Mouse (Mus musculus) megakaryocyte, adult 5-6 weeks (primary cell): ENCODE results near the gene Gdf2. TPM values are rescaled to one million over a fixed set of nuclear protein-coding genes. Genes with fewer than 3 reads are reported as not detected.

Source experiments
- ATAC-seq: 2 replicates; pipeline ENCODE4 v1.8.0; 2016; ENCODE audit warnings: mild to moderate bottlenecking, inconsistent platforms; ENCODE audit not compliant: poor library complexity, severe bottlenecking
- total RNA-seq, 2 experiments: library from RNA; stranded (forward) in 1 of 2; stranded (reverse) in 1 of 2; fragments of 153-499, 151-499 nt in 1 of 2; fragments of 221-1000, 200-1000 nt in 1 of 2; gene quantifications; 2 replicates each; pipeline versions ENCODE4 v1.2.3 to v1.2.4; 2015 to 2017

Gene Gdf2
- total RNA-seq (2015) (not detected in 2 replicates), total RNA-seq (2017) (not detected in 2 replicates)

DNA sequence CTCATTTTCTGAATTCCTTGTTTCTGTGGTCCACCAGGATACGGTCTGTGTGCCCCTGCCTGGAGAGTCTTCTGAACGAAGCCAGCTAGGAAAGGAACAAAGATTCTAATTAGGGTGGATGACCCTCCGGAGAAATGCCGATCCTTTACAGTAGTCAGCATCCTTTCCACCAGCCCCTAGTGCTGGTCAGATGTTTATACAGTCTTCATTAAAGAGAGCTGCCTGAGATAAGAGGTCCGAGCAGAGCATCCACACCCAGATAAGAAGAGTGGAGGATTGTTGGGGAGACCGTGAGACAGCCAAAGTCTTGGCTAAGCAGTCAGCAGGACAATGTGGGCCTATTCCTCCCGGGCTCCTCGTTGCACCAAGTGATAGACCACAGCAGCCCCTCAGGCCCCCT is at the start of gene Gdf2:
Gene Gdf2, plus strand, starts transcription at position 301 of the 400 bp plus-strand sequence.
- ATAC-seq = no peak

DNA sequence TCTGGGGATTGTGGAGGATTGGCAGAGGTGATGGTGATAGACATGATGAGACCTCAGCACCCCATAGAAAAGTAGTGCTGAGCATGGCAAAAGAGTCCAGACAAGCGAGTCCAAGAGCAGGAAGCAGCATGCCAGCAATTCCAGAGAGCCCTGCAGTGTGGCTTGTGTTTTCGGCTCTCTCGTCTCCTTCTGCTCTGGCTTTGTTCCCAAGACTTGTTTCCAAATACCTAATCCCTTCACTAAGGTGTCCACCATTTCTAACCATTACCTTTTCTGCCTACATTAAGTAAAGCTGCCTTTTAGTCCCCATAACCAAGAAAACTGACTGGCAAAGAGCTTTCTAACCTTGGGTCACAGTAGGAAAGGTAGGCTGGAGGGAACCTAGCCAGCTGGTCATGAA is 49.3 kb upstream of the Gdf2 start:
- no peak for ATAC-seq

DNA sequence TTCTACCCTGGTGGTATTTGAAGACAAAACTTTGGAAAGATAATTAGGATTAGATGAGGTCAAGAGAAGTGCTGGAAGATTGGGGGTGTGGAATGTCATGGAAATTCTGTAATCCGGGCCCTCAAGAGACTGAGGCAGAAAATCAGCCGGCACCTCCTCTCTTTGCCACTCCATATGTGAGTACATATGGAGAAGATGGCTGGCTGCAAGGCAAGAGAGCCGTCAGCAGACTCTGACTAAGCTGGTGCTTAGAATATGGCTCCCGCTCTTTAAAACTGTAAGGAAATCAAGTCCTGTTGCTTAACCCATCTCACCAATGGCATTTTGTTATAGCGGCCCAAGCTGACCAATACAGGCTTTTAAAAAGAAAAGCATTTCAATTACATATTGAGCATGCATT is 45.1 kb upstream of the Gdf2 start:
- ATAC-seq = no peak

DNA sequence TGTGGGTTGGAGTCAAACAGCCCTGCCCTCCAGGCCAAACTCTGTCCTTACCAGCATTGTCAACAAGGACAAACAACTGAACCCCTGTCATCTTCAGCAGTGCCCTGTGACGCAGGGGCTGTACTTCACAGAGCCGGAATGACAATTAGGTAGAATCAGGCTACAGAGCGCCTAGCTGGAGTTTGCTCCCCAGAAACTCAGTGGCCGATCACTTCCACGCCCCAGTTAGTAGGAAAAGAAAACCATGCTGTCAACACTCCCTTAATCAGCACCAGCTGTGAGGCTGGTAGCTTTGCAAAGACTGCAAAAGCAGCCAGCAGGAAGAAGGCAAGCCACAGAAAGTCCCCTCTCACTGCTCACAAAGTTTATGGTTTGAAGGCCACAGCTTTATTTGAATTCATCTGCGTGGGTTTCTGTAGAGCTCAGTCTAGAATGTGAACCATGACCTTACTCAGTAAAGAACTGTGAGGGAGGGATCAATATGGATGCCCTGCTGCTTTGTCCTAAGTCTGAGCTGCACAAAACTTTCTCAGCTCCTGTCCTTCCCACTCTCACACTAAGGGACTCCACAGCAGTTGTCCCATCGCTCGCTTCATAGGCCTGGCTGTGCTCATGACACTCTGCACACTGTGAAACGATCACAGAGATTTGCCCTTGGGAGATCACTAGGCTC is 44.1 kb upstream of the Gdf2 start:
- no peak for ATAC-seq

DNA sequence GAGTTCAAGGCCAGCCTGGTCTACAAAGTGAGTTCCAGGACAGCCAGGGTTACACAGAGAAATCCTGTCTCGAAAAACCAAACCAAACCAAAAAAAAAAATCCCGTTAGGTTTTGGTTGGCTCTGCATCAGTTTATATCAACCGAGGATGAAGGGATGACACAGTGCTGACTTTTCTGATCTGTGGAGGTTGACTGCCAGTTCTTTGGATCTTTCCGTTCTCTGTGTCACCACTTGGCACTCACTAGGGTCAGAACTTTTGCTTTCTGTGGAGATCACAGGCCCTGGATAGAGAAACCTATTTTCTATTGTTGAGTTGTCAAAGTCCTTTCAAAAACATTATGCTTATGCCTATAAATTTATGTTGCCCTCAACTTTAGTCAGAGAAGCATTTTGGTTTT is 38.1 kb upstream of the Gdf2 start:
- ATAC-seq = no peak

DNA sequence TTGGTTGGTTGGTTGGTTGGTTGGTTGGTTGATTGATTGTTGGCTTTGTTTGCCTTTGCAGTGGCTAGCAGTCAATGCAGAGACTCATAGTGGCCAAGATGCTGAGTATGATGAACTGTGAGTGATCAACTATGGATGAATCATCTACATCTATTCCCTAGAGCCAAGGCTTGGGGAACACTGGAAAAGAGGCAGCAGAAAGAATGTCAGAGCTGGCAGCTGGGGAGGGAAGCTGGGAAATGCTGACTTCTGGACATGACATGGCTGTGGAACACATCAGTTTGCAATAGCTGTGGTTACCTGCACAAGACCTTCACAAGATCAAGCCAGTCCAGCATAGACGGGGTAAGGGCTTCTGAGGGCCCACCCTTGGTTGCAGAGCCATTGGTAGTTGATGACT is 37.6 kb upstream of the Gdf2 start:
- no peak for ATAC-seq

DNA sequence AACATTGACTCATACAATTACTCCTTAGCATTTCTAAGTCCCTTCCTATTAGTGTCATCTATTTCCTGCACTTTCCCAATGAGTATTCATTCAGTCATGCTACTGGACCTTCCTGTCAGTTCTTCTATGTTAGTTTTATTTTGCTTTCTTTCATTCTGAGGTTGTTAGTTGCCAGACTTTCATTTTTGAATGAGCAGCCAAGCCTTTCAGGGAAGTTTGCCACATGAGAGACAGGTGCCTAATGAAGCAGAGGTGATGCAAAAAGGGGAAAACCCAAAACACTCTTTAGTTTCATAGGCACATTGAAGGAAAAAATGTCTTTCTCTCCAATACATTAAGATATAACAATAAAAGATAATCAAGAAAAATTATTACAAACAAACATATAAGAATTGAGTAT is 36.0 kb upstream of the Gdf2 start:
- ATAC-seq = no peak

DNA sequence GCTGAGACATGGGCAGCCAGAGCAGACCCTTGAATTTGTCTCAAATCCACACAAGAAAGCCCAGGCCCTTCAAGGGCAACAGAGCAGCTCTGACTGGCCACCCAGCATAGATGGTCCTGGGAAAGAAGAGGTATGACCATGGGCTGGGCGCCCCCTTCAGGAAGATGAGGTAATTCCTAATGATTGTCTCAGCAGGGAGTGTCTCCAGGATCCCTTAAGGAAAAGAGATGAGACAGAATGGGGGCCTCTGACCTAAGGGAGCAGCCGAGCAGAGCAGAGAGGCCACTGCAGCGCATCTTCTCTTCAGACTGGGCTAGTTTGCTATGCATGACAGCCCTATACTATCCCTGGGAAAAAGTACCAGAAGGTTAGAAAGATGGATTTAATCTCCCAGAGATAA is 27.1 kb upstream of the Gdf2 start:
- ATAC-seq = no peak

DNA sequence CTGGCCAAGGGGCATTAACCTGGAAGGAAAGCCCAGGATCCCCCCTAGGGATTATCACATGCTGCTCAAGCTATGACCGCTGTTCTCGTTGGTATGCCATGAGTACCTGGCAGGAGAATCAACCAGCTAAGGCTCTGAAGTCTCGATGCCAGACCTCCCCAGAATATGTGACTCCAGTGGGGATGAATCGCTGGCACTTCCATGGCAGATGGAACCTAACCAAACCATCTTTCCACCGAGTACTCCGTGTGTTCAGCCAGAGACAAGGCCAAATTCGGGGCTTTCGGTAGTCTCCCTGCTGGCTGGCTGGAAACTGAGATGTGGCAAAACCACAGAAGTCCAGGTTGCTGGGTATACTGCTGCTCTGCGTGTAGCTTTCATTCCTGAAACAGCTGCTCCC is 26.6 kb upstream of the Gdf2 start:
- no peak for ATAC-seq

DNA sequence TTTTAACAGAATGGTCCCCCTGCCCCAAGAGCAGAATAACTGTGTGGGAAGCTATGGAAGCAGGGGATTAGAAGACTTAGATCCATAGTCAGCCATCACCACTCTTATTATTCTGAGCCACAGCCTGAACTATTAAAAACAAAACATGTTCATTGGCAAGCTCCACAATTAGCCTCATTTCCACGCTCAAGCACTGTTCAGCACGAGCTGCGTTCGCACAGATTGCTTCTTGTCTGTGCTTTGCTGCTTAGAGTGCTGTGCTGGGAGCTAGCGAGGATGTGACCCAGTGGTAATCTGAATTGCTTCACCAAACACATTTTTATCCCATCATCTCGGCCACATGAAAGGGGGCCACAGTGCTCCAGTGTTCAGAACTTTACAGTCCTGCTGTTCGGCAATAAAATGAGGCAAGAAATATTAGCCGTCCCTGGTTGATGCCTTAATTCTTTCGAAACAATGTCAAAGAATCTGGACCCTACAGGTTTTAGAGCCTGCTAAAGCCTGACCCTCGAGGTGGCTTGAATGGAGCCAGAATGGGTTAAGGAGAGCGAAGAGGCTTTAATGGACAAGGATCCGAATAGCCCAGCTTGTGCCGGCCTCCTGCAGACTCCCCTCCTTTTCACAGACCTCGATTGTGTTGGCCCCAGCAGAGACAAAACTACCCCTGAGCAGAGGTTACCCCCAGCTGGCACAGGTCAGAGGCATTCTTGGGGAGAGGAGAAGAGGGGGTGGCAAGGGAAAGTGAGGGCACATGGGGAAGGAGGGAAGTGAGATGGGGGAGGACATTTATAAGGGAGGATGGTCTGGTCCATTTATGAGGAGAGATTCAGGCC is 19.9 kb upstream of the Gdf2 start:
- ATAC-seq = no peak

DNA sequence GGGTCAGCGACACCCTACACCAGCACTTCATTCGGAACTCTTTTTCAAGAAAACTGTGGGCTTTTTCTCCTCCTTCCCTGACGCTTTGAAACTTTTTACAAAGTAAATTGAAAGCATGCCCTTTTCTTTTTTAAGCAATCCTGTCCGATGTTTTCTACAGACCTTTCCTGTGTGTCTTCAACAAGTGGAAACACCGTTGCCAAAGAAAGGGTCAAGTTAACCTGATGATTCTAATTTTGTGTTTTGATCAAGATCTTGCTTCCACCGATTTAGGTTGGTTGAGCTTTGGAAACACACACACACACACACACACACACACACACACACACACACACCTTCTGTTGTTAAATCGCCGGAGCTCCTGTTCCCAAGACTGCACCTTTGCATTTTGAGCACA is 18.1 kb upstream of the Gdf2 start:
- ATAC-seq = no peak

DNA sequence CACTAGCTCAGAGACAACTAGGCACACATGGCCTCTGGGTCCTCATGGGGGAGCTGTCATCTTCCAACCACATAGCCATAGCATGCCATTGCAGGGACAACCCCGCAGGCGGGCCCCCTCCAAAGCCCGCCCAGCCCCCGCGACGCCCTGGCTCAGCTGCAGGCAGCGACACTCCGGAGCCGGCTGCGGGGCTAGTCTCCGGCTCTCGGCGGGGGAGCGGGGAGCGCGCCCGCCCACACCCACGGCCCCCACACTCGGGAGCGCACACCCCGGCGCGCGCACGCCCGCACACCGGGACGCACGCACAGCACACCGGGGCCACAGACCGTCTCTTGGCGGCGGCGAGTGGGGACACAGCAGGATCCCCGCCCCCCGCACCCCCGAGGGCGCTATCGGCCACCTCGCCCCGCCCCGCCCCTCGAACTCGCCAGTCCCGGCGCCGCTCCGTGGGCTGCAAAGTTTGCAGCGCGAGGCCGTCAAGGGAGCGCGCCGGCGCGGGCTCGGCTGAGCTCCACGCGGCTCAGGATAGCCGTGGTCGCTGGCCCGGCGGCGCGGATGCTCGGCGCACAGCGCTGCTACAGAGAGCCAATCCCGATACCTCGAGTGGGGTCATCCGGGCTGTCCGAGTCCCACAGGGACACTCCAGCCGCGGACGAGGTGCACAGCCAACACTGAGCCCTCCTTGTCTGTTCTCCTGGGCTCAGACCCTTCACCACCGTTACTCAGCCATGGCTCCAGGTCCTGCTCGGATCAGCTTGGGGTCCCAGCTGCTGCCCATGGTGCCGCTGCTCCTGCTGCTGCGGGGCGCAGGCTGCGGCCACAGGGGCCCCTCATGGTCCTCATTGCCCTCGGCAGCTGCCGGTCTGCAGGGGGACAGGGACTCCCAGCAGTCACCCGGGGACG is 17.4 kb upstream of the Gdf2 start, which contains the start of gene Gdf10:
Gene Gdf10, plus strand, starts transcription at position 420 of the 903 bp plus-strand sequence.
- no peak for ATAC-seq

DNA sequence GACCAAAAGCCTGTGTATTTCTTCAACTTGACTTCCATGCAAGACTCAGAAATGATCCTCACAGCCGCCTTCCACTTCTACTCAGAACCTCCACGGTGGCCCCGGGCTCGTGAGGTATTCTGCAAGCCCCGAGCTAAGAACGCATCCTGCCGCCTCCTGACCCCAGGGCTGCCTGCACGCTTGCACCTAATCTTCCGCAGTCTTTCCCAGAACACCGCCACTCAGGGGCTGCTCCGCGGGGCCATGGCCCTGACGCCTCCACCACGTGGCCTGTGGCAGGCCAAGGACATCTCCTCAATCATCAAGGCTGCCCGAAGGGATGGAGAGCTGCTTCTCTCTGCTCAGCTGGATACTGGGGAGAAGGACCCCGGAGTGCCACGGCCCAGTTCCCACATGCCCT is 9.0 kb upstream of the Gdf2 start:
- ATAC-seq = no peak

DNA sequence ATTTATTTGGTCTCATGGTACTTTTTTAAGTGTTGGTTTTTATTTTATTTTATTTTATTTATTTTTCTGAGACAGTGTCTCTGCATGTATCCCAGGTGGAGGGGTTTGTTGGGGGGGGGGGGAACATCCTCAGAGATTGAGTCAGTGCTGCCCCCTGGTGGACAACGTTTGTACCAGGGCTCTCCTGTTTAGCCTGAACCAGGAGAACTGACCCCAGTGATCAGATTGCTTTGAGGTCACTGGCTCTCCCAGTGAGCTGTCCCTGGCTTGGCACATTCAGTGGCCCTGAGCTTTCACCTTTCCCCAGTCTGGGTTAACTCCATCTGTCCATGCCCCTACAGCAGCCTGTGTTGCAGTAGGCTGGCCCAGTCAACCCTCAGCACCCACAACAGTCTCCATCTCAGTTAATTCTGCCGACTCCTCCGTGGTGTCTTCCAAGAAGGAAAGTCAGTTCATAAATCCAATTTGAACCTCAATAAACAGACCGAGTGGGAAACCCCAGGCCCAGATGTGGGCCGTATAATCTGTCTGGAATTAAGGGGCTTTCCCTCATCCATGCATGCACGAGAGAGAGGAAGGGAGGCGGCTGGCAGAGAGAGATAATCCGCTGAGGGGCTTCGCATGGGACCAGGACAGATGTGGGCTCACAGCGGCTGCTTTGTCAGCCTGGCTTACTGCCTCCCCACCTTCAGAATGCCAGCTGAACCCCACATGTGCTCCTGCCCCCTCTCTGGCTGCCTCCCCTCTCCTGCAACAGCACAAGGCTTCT is 7.7 kb upstream of the Gdf2 start:
- no peak for ATAC-seq

DNA sequence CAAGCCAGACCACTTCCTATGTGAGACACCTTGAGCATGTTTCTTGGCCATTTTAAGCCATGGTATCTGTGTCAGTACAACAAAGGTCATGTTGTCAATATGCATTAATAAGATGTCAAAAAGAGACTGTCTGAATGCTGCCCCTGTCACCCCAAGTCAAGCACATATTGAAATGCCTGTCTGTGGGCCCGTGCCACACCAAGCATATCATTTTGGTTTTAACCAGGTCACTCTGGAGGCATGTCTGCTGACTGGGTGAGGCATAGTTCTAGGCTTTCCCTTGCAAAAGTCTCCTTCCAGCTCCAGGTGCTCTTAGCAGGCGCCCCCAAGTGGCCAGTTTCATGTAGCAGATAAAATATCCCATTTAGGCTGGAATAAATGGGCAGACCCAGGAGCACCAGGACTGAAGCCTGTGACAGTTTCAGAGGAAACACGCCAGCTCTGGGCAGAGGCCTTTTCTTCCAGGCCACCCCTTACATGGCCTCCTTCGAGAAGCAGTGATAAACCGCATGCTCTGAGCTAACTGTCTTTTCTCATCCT is 7.0 kb upstream of the Gdf2 start:
- no peak for ATAC-seq

DNA sequence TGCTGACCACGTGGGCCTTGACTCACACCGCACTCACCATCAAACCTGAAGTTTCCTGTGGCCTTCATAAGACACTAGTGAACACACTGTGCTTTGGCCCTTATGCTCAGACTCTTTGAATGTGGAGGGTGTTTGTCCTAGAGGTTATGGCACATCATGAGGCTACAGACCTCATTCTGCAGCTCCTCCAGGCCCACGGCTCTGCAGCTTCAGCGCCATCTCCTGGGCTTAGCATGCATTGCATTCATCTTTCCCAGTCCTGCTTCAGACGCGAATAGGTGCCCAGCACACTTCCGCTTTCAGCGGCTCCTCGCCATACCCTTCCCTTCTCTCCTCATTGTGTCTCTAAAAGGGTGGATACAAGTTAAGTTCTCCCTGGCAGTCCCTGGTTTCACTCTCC is 1.7 kb upstream of the Gdf2 start:
- ATAC-seq = no peak

DNA sequence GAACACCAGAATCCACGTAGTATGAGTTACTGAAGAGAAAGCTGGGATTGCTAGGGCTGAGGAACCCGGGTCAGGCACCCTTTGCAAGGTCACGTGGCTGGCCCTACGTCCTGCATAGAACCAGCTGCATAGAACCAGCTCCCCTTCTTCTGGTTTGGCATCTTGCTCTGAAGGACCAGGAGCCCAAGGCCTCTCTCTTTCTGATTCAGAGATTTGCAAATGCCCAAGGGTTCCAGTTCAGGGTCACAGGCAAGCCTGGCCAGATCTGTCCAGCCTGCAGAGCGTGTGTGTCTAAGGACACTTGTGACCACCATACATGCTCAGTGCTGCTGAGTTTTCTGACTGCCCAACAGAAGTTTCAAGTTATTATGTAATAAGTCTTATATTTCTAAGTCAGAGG is 1.4 kb downstream of the Gdf2 start:
- no peak for ATAC-seq

DNA sequence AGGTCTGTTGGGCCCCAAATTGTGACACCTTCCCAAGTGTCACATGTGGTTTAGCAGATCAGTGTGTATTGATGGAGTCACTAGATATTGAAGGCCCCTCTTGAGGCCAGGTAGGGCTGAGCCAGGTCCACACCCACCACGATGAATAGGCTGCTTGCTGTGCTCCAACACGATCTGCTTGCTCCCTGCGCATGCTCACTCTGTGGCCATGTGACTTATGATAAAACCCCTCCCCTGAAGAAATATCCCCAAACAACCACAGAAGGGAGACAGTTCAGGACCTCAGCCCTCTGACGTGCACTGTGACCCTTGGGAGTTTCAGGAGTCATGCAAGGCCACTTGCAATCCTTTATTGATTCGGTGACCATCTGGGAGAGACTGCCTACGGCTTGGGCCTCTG is 5.3 kb downstream of the Gdf2 start:
- ATAC-seq = no peak

DNA sequence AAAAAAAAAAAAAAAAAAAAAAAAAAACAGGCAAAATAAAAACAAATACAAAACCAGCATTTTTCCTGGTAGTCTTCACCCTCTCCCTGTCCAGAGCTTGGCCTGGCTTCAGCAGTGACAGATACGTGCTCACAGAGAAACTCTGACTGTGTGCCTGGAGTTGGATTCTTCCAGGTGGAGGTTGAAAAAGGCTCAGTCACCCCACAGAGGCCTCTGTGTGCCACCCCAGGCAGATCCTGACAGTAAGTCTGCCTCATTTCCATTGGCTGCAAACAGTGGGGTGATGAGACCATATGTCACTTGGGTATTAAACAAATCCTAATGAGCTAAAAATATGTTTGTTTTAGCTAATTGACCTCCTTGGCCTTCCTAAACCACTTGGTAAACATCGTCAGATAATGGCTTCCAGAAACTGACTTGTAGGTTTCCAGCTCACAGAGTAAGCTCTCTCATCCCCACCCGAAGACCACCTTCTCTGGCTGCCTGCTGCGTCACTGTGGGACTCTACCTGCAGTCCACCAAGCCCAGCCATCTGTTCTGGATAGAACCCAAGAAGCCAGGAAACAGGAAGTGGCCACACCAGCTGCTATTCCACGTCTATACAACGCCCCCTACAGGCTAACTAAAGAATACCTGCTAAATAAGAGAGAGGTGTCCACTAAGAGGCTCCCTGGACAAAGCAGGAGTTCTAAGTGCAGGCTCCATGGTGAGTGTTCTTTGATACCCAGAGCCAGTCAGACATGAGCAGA is 11.6 kb downstream of the Gdf2 start:
- ATAC-seq = no peak

DNA sequence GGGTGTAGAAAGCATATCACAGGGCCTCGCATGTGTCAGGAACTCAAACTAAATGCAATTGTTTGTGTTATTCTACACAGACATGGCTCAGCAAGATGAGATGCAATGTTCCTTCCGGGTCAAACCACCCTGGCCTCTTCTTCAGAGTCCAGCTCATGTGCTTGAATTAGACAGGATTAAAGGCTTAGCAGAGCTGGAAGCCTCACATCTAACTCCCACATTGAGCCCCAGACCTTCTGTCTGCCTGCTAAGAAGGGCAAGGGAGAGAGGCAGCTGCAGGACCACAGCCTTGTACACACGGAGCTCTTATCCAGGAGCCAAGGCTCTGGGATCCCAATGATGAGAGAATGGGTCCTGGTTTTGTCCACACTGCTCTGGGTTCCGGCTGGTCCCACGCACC is 12.9 kb downstream of the Gdf2 start, which contains the start of gene Rbp3:
Gene Rbp3, plus strand, starts transcription at position 243 of the 400 bp plus-strand sequence.
- no peak for ATAC-seq
